Mouse (Mus musculus) layer of hippocampus, adult 9-11 months (tissue): ENCODE measurements at regions not wholly inside any gene's neighbourhood (a gene's known extent, or its start where the extent isn't known, plus 50 kb on each side); places are given as distances from the start of the nearest gene placed in this dataset.

ENCODE experiments used
- DNase-seq: peaks from one replicate; pipeline ENCODE4 v3.0.0; 2022

GRCm38 (mm10) chr17:51986920-51987319 is 153.8 kb upstream of the Satb1 start:
- no peak for DNase-seq

GRCm38 (mm10) chr17:51986212-51986611 is 153.1 kb upstream of the Satb1 start:
- DNase-seq = no peak

GRCm38 (mm10) chr17:51979126-51979525 is 146.0 kb upstream of the Satb1 start:
- no peak for DNase-seq

GRCm38 (mm10) chr17:51971444-51971843 is 138.4 kb upstream of the Satb1 start:
- no peak for DNase-seq

GRCm38 (mm10) chr17:51966573-51967284 is 133.6 kb upstream of the Satb1 start:
- no peak for DNase-seq

GRCm38 (mm10) chr17:51962529-51963110 is 129.5 kb upstream of the Satb1 start:
- DNase-seq = no peak

GRCm38 (mm10) chr17:51961337-51961736 is 128.2 kb upstream of the Satb1 start:
- DNase-seq = peak; percentile 19

GRCm38 (mm10) chr17:51956275-51956674 is 123.2 kb upstream of the Satb1 start:
- no peak for DNase-seq

- no peak for DNase-seq
Measured at GRCm38 (mm10) chr17:51937707-51938106, 104.6 kb upstream of the Satb1 start.

- DNase-seq = no peak
Measured at GRCm38 (mm10) chr17:51936071-51936470, 103.0 kb upstream of the Satb1 start.

- DNase-seq = no peak
Measured at GRCm38 (mm10) chr17:51926392-51926791, 93.3 kb upstream of the Satb1 start.

- no peak for DNase-seq
Measured at GRCm38 (mm10) chr17:51907031-51907430, 73.9 kb upstream of the Satb1 start.

GRCm38 (mm10) chr17:51906418-51906817 is 73.3 kb upstream of the Satb1 start:
- no peak for DNase-seq

GRCm38 (mm10) chr17:51903885-51904284 is 70.8 kb upstream of the Satb1 start:
- DNase-seq = no peak

- DNase-seq = no peak
Measured at GRCm38 (mm10) chr17:51899376-51899775, 66.3 kb upstream of the Satb1 start.

- no peak for DNase-seq
Measured at GRCm38 (mm10) chr17:51896160-51896559, 63.1 kb upstream of the Satb1 start.

GRCm38 (mm10) chr17:51894278-51894677 is 61.2 kb upstream of the Satb1 start:
- DNase-seq = no peak

- no peak for DNase-seq
Measured at GRCm38 (mm10) chr17:51892856-51893255, 59.8 kb upstream of the Satb1 start.

- no peak for DNase-seq
Measured at GRCm38 (mm10) chr17:51892159-51892558, 59.1 kb upstream of the Satb1 start.
